Mouse (Mus musculus): ENCODE results near the gene Zfp574.

GRCm38 (mm10) chr7:25112956-25113603 is 40.7 kb downstream of the Zfp574 start:
- TF ChIP-seq CTCF (IDR thresholded peaks at IDR 0.05; ENCODE audit: low read depth, low read length): no peak
- TF ChIP-seq POLR2A (IDR thresholded peaks at IDR 0.05; ENCODE audit: borderline replicate concordance, low read depth, low read length): no peak

Measured in bone marrow macrophage, adult 2 months (primary cell).